Mouse (Mus musculus) embryonic facial prominence, embryonic 14.5 days (tissue): ENCODE measurements around the gene Tpst1. TPM values are rescaled to one million over a fixed set of nuclear protein-coding genes. Genes with fewer than 3 reads are reported as not detected.

Experiments used
- ATAC-seq: fragments of 200-750 bp; cut with Nextera tagmentation; 2 replicates; pipeline ENCODE4 v1.8.0; 2017; ENCODE audit warnings: low read depth, moderate number of reproducible peaks, moderate TSS enrichment
- DNase-seq: peaks from one replicate; pipeline ENCODE4 v3.0.0-alpha.2; 2015; ENCODE audit warnings: low spot score
- H3K27ac ChIP-seq: fragments of 300-500 bp; sonication (generic); replicated peaks from 2 replicates; pipeline ENCODE4 v1.5.1; 2014; ENCODE audit warnings: low read depth, mild to moderate bottlenecking, low read length, moderate library complexity
- H3K27me3 ChIP-seq: fragments of 300-500 bp; sonication (generic); replicated peaks from 2 replicates; pipeline ENCODE4 v1.6.1; 2014; ENCODE audit warnings: low read length; ENCODE audit not compliant: control insufficient read depth, insufficient read depth
- H3K36me3 ChIP-seq: fragments of 300-500 bp; sonication (generic); 2 replicates; pipeline ENCODE4 v1.6.1; 2014; ENCODE audit warnings: low read length, mixed read lengths; ENCODE audit not compliant: control insufficient read depth, insufficient read depth
- H3K4me1 ChIP-seq: fragments of 300-500 bp; sonication (generic); 2 replicates; pipeline ENCODE4 v1.6.1; 2014; ENCODE audit warnings: antibody characterized with exemption, low read length; ENCODE audit not compliant: control insufficient read depth, insufficient read depth
- H3K4me2 ChIP-seq: fragments of 300-500 bp; sonication (generic); 2 replicates; pipeline ENCODE4 v1.6.1; 2014; ENCODE audit warnings: low read depth, mild to moderate bottlenecking, low read length, moderate library complexity, mixed read lengths
- H3K4me3 ChIP-seq: fragments of 300-500 bp; sonication (generic); 2 replicates; pipeline ENCODE4 v1.5.1; 2014; ENCODE audit warnings: low read depth, mild to moderate bottlenecking, low read length
- H3K9ac ChIP-seq: fragments of 300-500 bp; sonication (generic); 2 replicates; pipeline ENCODE4 v1.6.1; 2014; ENCODE audit warnings: low read depth, mild to moderate bottlenecking, low read length, moderate library complexity, mixed read lengths
- H3K9me3 ChIP-seq: fragments of 300-500 bp; sonication (generic); 2 replicates; pipeline ENCODE4 v1.6.1; 2016; ENCODE audit warnings: low read length; ENCODE audit not compliant: control insufficient read depth
- WGBS: fragments of 180-500 bp; shearing (Covaris S2); extraction: QIAGEN DNeasy Blood & Tissue Kit; methylation state at CpG from one replicate; pipeline ENCODE4 v1.1.7; 2014; 5-methylcytosine and 5-hydroxymethylcytosine counted together
- polyA plus RNA-seq: library from polyadenylated mRNA; unstranded; fragments of >200 nt; fragmentation: Nextera tagmentation; extraction: Ambion mirVana; gene quantifications from 2 replicates; pipeline ENCODE4 v1.2.1, GENCODE M21; 2014

Tpst1 gene
- polyA plus RNA-seq, 1 experiment from 2014 or later: 94.0 TPM

GRCm38 (mm10) chr5:130184193-130184856, 111.2 kb downstream of the Tpst1 start:
- Histone ChIP-seq H3K4me2 (no peak overlapping the region), H3K9ac (no peak overlapping the region), H3K27me3 (no peaks in the 10 kb centered on the region), H3K36me3 (peaks cover 9% of the 10 kb centered on the region), H3K27ac (no peak overlapping the region), H3K4me3 (no peak overlapping the region), H3K9me3 (no peaks in the 10 kb centered on the region), H3K4me1 (no peaks in the 10 kb centered on the region)
- no peak for ATAC-seq
- WGBS: 91% methylated on average over 9 of the region's 9 CpGs
- no peak for DNase-seq

- Histone ChIP-seq H3K4me2 (no peak overlapping the region), H3K36me3 (peaks cover 19% of the 10 kb centered on the region), H3K9me3 (no peaks in the 10 kb centered on the region), H3K4me1 (no peaks in the 10 kb centered on the region), H3K9ac (no peak overlapping the region), H3K27ac (no peak overlapping the region), H3K27me3 (no peaks in the 10 kb centered on the region), H3K4me3 (no peak overlapping the region)
- no peak for ATAC-seq
- WGBS: 85% methylated on average over 6 of the region's 6 CpGs
- no peak for DNase-seq
These were observed 112.2 kb downstream of the Tpst1 start for GRCm38 (mm10) chr5:130185312-130185711.

Other genes starting within 250 kb of the Tpst1 start
- 45.6 and 60.6 TPM in 2 replicates for gene Sumf2, start 226.3 kb upstream of the Tpst1 start, polyA plus RNA-seq
- 850 and 911 TPM in 2 replicates for gene Chchd2, start 185.9 kb upstream of the Tpst1 start, polyA plus RNA-seq
- gene Zbed5, start 177.6 kb upstream of the Tpst1 start, polyA plus RNA-seq: 5.6 and 9.3 TPM in 2 replicates
- 0.50 and 0.54 TPM in 2 replicates for gene Phkg1, start 174.8 kb upstream of the Tpst1 start, polyA plus RNA-seq
- gene Nupr1l, start 164.8 kb upstream of the Tpst1 start, polyA plus RNA-seq: 3.4 and 3.6 TPM in 2 replicates
- gene Vkorc1l1, start 131.4 kb upstream of the Tpst1 start, polyA plus RNA-seq: 24.8 and 25.4 TPM in 2 replicates
- gene Gusb, start 70.3 kb upstream of the Tpst1 start, polyA plus RNA-seq: 57.8 and 60.0 TPM in 2 replicates
- 32.1 and 35.7 TPM in 2 replicates for gene Asl, start 44.1 kb upstream of the Tpst1 start, polyA plus RNA-seq
- 24.9 and 25.6 TPM in 2 replicates for gene Crcp, start 44.0 kb upstream of the Tpst1 start, polyA plus RNA-seq
- gene Kctd7, start 71.5 kb downstream of the Tpst1 start, polyA plus RNA-seq: 5.8 and 6.5 TPM in 2 replicates
- 22.5 and 24.4 TPM in 2 replicates for gene Rabgef1, start 98.5 kb downstream of the Tpst1 start, polyA plus RNA-seq
- 40.6 and 44.7 TPM in 2 replicates for gene Tmem248, start 143.8 kb downstream of the Tpst1 start, polyA plus RNA-seq
- 51.7 and 54.3 TPM in 2 replicates for gene Sbds, start 182.2 kb downstream of the Tpst1 start, polyA plus RNA-seq
- gene Tyw1, start 182.3 kb downstream of the Tpst1 start, polyA plus RNA-seq: 22.3 and 23.9 TPM in 2 replicates